Mouse (Mus musculus) neural tube, embryonic 10.5 days (tissue): Measurements from ENCODE around the gene Ap5z1.

Experiments
- DNase-seq: peaks from one replicate; pipeline ENCODE4 v3.0.0-alpha.2; 2017; ENCODE audit warnings: low spot score; ENCODE audit errors: extremely low spot score

Ap5z1 gene

DNA sequence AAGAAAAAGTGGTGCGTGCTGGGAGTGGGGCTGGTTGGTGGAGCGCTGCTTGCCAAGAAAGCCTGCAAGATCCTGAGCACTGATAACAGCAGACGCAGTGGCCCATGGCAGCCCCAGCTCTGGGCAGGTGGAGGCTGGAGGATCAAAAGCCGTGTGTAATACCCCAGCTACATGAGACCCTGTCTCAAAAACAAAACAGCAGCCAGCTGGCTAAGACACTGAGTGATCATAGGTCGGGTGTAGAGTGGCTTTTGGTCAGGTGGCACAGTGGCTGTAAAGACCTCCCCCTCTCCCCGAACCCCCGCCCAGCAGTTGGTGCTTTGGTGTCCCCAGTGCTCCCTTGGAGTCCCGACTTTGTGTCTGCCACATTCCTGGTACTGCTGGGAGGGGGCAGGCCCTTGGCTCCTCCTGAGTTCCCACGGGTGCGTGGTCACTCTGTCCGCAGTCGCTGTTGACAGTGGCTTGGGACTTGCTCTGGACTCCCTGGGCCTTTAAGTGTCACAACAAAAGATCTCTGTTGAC is 23.8 kb upstream of the Ap5z1 start:
- DNase-seq, result no peak

- DNase-seq, result peak; percentile 82
These were observed 23.1 kb upstream of the Ap5z1 start for GRCm38 (mm10) chr5:142440451-142441147.

DNA sequence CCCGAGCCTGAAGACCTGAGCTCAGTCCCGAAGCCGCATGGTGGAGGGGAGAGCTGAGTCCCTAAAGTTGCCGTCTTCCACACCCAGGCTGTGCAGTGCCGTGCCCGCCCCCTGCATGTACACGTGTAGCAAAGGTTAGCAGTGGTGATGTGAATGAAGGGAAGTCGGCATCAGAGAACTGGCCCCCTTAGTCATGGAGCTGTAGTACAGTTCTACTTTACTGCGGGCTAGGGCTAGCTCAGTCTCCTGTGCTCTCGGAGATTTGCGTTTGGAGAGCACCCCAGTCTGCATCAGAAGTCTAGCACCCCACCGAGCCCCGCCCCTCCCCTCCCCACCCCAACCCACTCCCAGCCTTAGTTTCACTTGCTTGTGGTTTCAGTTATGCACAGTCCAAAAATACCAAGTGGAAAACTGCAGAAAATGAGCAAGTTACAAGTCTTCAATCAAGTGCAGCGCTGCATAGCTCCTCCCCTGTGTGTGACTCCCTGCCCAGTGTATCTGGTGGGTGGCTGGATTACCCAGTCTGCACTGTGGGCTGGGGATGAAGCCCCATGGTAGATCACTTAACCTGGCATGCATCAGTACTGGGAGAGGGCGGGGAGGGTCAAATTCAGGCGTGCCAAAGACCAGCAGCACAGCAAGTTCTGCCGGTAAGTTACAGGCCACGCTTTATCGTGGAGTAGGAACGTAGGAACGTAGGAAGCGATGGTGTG is 22.3 kb upstream of the Ap5z1 start:
- DNase-seq, result no peak

GRCm38 (mm10) chr5:142442045-142442440 is 21.7 kb upstream of the Ap5z1 start:
- no peak for DNase-seq

DNA sequence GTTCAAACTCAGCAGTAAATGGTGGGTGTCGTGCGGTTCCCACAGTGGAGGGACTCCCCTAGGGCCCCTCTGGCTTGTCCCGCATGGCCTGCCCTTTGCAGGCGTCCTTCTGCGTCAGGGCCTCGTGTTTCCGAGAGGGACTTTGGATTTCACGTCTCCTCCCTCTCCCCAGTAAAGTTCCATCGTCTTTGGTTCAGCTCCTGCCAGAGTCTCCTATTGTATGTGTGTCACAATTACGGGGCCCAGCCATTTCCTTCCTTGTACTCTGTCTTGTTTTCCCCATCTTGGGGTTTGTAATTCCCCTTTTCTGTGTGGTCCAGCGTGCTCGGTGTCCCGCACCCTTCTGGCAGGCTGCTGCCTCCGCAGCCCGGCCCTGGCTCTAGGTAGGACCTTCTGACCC is 20.2 kb upstream of the Ap5z1 start:
- no peak for DNase-seq

- no peak for DNase-seq
These were observed 19.8 kb upstream of the Ap5z1 start for GRCm38 (mm10) chr5:142443994-142444393.

- no peak for DNase-seq
These were observed 18.8 kb upstream of the Ap5z1 start for GRCm38 (mm10) chr5:142444791-142445531.

DNA sequence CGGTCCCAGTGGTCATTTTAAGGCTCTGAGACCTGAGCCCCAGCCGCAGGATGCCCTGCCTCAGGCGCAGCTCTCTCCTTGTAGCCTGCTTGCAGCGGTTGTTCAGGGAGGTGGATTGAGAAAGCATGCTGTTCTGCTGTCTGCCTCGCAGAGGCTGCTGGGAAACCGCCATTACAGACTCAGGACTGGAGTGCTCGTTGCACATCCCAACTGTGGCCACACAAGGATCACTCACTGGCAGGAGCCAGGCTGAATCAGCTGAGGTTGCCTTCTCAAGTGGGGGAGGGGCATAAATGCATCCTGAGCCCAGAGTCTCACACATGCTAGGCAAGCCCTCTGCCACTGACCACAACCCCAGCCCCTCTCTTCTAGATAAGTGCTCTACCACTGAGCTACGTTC is 18.0 kb upstream of the Ap5z1 start:
- no peak for DNase-seq

GRCm38 (mm10) chr5:142448076-142448475 is 15.7 kb upstream of the Ap5z1 start:
- DNase-seq, result peak; percentile 98

DNA sequence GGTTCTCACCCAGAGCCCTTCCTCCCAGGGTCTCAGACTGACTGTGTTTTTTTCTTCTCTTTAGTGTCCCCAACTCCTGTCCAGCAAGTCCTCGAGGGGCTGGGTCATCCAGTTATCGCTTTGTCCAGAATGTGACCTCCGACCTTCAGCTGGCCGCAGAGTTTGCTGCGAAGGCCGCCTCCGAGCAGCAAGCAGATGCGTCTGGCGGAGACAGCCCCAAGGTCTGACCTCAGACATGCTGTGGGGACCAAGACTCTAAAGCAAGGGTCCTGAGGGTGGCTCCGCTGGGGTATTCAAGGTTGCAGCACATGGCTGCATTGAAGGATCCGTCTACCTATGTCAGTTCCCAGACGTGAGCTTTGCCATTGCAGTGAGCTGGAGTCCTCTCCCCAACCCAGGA is 15.1 kb upstream of the Ap5z1 start:
- no peak for DNase-seq

GRCm38 (mm10) chr5:142450846-142451245 is 12.9 kb upstream of the Ap5z1 start:
- no peak for DNase-seq

GRCm38 (mm10) chr5:142451759-142452158 is 12.0 kb upstream of the Ap5z1 start:
- DNase-seq, result peak; percentile 56

DNA sequence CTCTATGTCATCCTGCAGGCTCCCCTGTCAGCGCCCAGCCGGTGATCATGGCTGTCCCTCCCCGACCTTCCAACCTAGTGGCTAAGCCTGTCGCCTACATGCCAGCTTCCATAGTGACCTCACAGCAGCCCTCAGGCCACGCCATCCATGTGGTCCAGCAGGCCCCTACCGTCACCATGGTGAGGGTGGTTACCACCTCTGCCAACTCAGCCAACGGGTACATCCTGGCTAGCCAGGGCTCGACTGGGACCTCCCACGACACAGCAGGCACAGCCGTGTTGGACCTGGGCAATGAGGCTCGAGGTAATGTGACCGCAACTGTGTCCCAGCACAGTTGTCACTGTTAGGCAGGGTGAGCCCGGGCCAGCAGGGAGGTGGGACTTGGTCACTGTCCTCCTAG is 10.0 kb upstream of the Ap5z1 start:
- DNase-seq, result no peak

DNA sequence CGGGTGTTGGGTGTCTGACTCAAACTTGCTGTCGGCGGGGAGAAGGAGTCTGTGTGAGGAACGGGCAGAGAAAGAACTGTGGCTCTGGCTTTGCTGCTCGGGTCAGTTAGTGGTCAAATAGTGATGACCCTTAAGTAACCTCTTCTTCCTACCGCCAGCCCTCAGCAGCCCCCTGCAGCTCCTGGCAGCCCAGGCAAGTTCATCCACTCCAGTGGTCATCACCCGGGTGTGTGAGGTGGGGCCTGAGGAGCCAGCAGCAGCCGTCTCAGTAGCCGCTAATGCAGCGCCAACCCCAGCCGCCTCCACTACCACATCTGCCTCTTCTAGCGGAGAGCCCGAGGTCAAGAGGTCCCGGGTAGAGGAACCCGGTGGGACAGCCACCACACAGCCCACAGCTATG is 7.4 kb upstream of the Ap5z1 start:
- DNase-seq, result no peak

- no peak for DNase-seq
These were observed 6.4 kb upstream of the Ap5z1 start for GRCm38 (mm10) chr5:142457345-142457744.

DNA sequence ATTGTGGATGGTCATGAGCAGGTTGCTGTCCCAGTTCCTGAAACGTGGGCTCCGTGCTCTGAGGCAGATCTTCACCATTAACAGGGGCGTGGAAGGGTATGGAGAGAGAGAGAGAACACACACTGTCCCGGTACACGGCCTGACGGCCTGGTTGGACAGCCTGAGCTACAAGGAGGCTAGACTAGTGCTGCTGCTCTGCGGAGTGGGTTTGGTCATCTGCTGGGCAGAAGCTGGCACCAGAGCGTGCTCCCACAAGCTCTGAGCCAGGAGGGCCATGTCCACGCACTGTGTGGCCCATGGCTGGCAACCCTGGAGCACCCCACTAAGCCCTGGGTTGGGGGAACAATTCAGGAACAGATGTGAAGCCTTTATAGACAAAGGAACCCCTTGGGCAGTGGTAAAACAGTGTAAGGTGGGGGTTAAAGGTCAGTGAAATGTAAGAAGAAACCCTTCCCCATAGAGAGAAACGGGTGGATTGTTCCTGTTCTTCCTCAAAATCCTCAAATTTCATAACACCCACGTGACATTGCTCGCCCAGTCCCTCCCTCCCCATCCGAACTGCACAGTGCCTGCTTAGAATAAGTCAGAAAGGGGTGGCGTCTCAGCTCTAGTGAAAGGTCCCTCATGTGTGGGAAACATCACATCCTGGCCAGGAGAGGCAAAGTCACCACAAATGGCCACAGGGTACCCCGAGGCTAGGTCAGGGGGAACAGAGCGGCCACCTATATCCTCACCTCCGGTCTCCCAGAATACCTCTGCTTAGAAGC is 4.8 kb upstream of the Ap5z1 start:
- DNase-seq, result no peak

DNA sequence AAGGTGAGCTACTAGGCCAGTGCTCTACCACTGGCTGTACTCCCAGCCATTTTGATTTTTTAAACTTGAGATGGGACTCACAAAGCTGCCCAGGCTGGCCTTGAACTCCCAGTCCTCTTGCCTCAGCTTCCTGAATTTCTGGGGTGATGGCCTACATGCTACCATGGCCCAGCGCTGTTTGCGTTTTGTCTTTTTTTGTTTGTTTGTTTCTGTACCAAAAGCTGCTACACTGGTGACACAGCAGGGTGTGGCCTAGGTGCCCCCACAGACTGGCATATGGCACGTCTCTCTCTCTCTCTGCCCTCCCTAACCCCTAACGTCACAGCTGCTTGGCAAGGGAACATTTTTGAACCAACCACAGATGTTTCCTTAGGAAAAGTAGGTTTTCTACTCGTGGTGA is 3.9 kb upstream of the Ap5z1 start:
- DNase-seq, result no peak

GRCm38 (mm10) chr5:142461942-142462640 is 1.7 kb upstream of the Ap5z1 start:
- no peak for DNase-seq

DNA sequence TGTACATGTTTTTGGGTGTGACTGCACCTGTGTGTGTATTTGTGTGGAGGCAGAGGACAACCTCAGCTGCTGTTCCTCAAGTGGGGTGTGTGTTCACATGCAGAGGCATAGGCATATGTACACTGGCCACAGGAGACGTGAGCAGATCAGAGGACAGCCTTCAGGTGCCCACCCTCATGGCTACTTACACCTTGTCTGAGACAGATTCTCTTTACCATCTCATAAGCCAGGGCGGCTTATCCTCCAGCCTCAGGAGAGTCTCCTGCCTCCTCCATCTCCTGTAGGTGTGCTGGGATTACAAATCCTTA is 1.1 kb upstream of the Ap5z1 start:
- no peak for DNase-seq

GRCm38 (mm10) chr5:142463011-142463410 is 733 bp upstream of the Ap5z1 start:
- DNase-seq, result no peak

GRCm38 (mm10) chr5:142468375-142468774 is 4.6 kb downstream of the Ap5z1 start:
- DNase-seq, result no peak
